In genomic region chr2:130167861-130168260, GRCm38 (mm10) we compare ENCODE assay signal across 10 mouse cellular contexts. TPM values are rescaled to one million over a fixed set of nuclear protein-coding genes. Genes with fewer than 3 reads are reported as not detected.
DNase-seq lines count a peak whose midpoint lies in the region; ATAC-seq and TF ChIP-seq lines count a peak whose summit lies in the region.
"Had no signal": no experiment of that assay in that cellular context is flagged by ENCODE, and none has a peak within 500 bp of the region (broad histone marks: within the 10 kb centered on the region; RNA-seq: fewer than 3 reads in every experiment).

No protein-coding gene starts in this region.

- DNase-seq in hindbrain, embryonic 10.5 days (ENCODE audit: low spot score) = peak; percentile 37
- peak; percentile 51 for DNase-seq in CH12.LX (ENCODE audit: extremely low read depth)
- DNase-seq in adrenal gland, postnatal 14 days = peak; percentile 74
- peak; percentile 32 to 45 for DNase-seq in layer of hippocampus, postnatal 36 days
- peak; percentile 43 for DNase-seq in neural tube, embryonic 11.5 days (ENCODE audit: low spot score)

- H3K9ac ChIP-seq in hindbrain, embryonic 16.5 days (ENCODE audit: low read depth, low read length) = no peak overlapping the region
- H3K9ac ChIP-seq in CH12.LX (ENCODE audit: insufficient read depth, low read depth) = no peak overlapping the region
- H3K9ac ChIP-seq in neural tube, embryonic 11.5 days (ENCODE audit: low read length) = no peak overlapping the region
- H3K9ac ChIP-seq: embryonic facial prominence, embryonic 15.5 days; liver, embryonic 15.5 days had no signal

- H3K4me1 ChIP-seq in hindbrain, embryonic 10.5 days (replicated peaks) = no peaks in the 10 kb centered on the region
- peaks cover 4% of the 10 kb centered on the region; the same call in 1 of the 2 replicates for H3K4me1 ChIP-seq in hindbrain, embryonic 16.5 days (ENCODE audit: control insufficient read depth, insufficient read depth, low read depth, low read length)
- H3K4me1 ChIP-seq in CH12.LX (ENCODE audit: control insufficient read depth in 1 of 2, insufficient read depth in 2 of 2) = no peaks in the 10 kb centered on the region
- no peaks in the 10 kb centered on the region for H3K4me1 ChIP-seq in embryonic fibroblast, embryonic 13.5 days (ENCODE audit: control insufficient read depth, insufficient read depth, low read length)
- no peaks in the 10 kb centered on the region for H3K4me1 ChIP-seq in neural tube, embryonic 11.5 days (ENCODE audit: control insufficient read depth, insufficient read depth, low read length)
- H3K4me1 ChIP-seq: embryonic facial prominence, embryonic 15.5 days had no signal

- dilution Hi-C loops in CH12.LX (cut with MboI; ENCODE audit: extremely low pct_ligation_motif_present, extremely low pct_unique_long_range_greater_than_20kb, low sequenced_read_pairs) = no loop called here

- no peak overlapping the region for H3K4me2 ChIP-seq in hindbrain, embryonic 16.5 days (ENCODE audit: low read length)
- H3K4me2 ChIP-seq in CH12.LX (ENCODE audit: insufficient read depth, low read depth, poor library complexity, severe bottlenecking) = no peak overlapping the region
- no peak overlapping the region for H3K4me2 ChIP-seq in neural tube, embryonic 11.5 days (ENCODE audit: low read depth)
- H3K4me2 ChIP-seq: embryonic facial prominence, embryonic 15.5 days; liver, embryonic 15.5 days had no signal

- H3K27ac ChIP-seq in hindbrain, embryonic 10.5 days = no peak overlapping the region
- H3K27ac ChIP-seq in hindbrain, embryonic 16.5 days (ENCODE audit: low read depth, low read length) = no peak overlapping the region
- no peak overlapping the region for H3K27ac ChIP-seq in CH12.LX (ENCODE audit: insufficient read depth, low read depth)
- H3K27ac ChIP-seq in embryonic fibroblast, embryonic 13.5 days (ENCODE audit: insufficient read depth, low read length) = no peak overlapping the region
- no peak overlapping the region for H3K27ac ChIP-seq in neural tube, embryonic 11.5 days (ENCODE audit: low read depth, low read length)
- H3K27ac ChIP-seq: embryonic facial prominence, embryonic 15.5 days; liver, embryonic 15.5 days had no signal

- 56% methylated on average over 3 of the region's 3 CpGs for WGBS in hindbrain, embryonic 10.5 days
- WGBS in hindbrain, embryonic 16.5 days = 52% methylated on average over 3 of the region's 3 CpGs
- WGBS in neural tube, embryonic 11.5 days = 66% methylated on average over 3 of the region's 3 CpGs

- H3K27me3 ChIP-seq in hindbrain, embryonic 10.5 days (ENCODE audit: insufficient read depth, poor library complexity, severe bottlenecking) = no peaks in the 10 kb centered on the region
- no peaks in the 10 kb centered on the region for H3K27me3 ChIP-seq in hindbrain, embryonic 16.5 days (replicated peaks; ENCODE audit: control insufficient read depth, insufficient read depth, low read length)
- no peaks in the 10 kb centered on the region for H3K27me3 ChIP-seq in CH12.LX (replicated peaks)
- no peaks in the 10 kb centered on the region for H3K27me3 ChIP-seq in neural tube, embryonic 11.5 days (ENCODE audit: control insufficient read depth, insufficient read depth, low read length)
- H3K27me3 ChIP-seq: embryonic facial prominence, embryonic 15.5 days; liver, embryonic 15.5 days had no signal

- no peak overlapping the region for H3K4me3 ChIP-seq in hindbrain, embryonic 10.5 days
- H3K4me3 ChIP-seq in hindbrain, embryonic 16.5 days (ENCODE audit: low read length) = no peak overlapping the region
- H3K4me3 ChIP-seq in CH12.LX (replicated peaks in 1 of 3; ENCODE audit: low read depth in 2 of 3, low read length in 2 of 3, poor library complexity in 1 of 3) = no peak overlapping the region
- H3K4me3 ChIP-seq in embryonic fibroblast, embryonic 13.5 days (ENCODE audit: insufficient read depth, low read length) = no peak overlapping the region
- H3K4me3 ChIP-seq in neural tube, embryonic 11.5 days (ENCODE audit: low read depth, low read length) = no peak overlapping the region
- H3K4me3 ChIP-seq: embryonic facial prominence, embryonic 15.5 days; liver, embryonic 15.5 days had no signal

- no peak for ATAC-seq in hindbrain, embryonic 16.5 days
- no peak for ATAC-seq in neural tube, embryonic 11.5 days (ENCODE audit: insufficient read depth, low FRiP score, low TSS enrichment)
- no peak for ATAC-seq in activated CD4-positive, CD25-positive, alpha-beta regulatory T cell, adult 4 months

- TF ChIP-seq POLR2A in CH12.LX (IDR thresholded peaks at IDR 0.05; ENCODE audit: low read depth, low read length) = no peak
- TF ChIP-seq POLR2A in embryonic fibroblast, embryonic 13.5 days (IDR thresholded peaks at IDR 0.05; ENCODE audit: low read depth, low read length) = no peak

- peak; percentile 54 for TF ChIP-seq RAD21 in CH12.LX (IDR thresholded peaks at IDR 0.05; ENCODE audit: low read depth, low read length)

- H3K9me3 ChIP-seq in hindbrain, embryonic 10.5 days = no peaks in the 10 kb centered on the region
- no peaks in the 10 kb centered on the region for H3K9me3 ChIP-seq in hindbrain, embryonic 16.5 days (ENCODE audit: control insufficient read depth, low read length)
- H3K9me3 ChIP-seq in CH12.LX (replicated peaks; ENCODE audit: low read length) = no peaks in the 10 kb centered on the region
- no peaks in the 10 kb centered on the region for H3K9me3 ChIP-seq in neural tube, embryonic 11.5 days (ENCODE audit: control insufficient read depth, low read length)
- H3K9me3 ChIP-seq: embryonic facial prominence, embryonic 15.5 days; liver, embryonic 15.5 days had no signal

- no peaks in the 10 kb centered on the region for H3K79me2 ChIP-seq in CH12.LX (replicated peaks; ENCODE audit: control insufficient read depth, extremely low read depth, insufficient read depth, poor library complexity, severe bottlenecking)

- H3K36me3 ChIP-seq in hindbrain, embryonic 10.5 days = peaks cover 80% of the 10 kb centered on the region
- H3K36me3 ChIP-seq in hindbrain, embryonic 16.5 days (ENCODE audit: control insufficient read depth, insufficient read depth, low read length) = peaks cover 26% of the 10 kb centered on the region
- H3K36me3 ChIP-seq in CH12.LX (replicated peaks in 1 of 2; ENCODE audit: control insufficient read depth in 1 of 2, insufficient read depth in 1 of 2, low read length in 1 of 2) = peaks cover 37 to 78% of the 10 kb centered on the region in 2 experiments
- peaks cover 5% of the 10 kb centered on the region for H3K36me3 ChIP-seq in neural tube, embryonic 11.5 days (ENCODE audit: control insufficient read depth, insufficient read depth, low read length)

- peak; percentile 28 to 64; a peak in 3 of 4 replicates for TF ChIP-seq CTCF in CH12.LX (conservative IDR thresholded peaks at IDR 0.05 in 1 of 2, IDR thresholded peaks at IDR 0.05 in 1 of 2; ENCODE audit: low read depth in 2 of 2, low read length in 2 of 2)
- TF ChIP-seq CTCF in embryonic fibroblast, embryonic 13.5 days (IDR thresholded peaks at IDR 0.05; ENCODE audit: borderline replicate concordance, insufficient read depth, low read length) = peak; percentile 27; the same call in 1 of the 2 replicates

- TF ChIP-seq EP300 in CH12.LX (IDR thresholded peaks at IDR 0.05; ENCODE audit: low read length) = no peak

- in situ Hi-C loops in CH12.LX (cut with MboI; ENCODE audit: low pct_ligation_motif_present, low pct_unique_long_range_greater_than_20kb, low sequenced_read_pairs) = loop anchor here (25.0 kb wide), 1 partner anchor 106 kb away; no protein-coding TSS in a partner anchor

TF ChIP-seq in CH12.LX, 34 proteins besides CTCF, POLR2A, EP300 and RAD21 (continues in another document):
- no peak for TF ChIP-seq ELF1 (IDR thresholded peaks at IDR 0.05; ENCODE audit: low read depth, low read length)
- TF ChIP-seq ZC3H11A (IDR thresholded peaks at IDR 0.05; ENCODE audit: low read depth, low read length) = no peak

RNA-seq across cellular contexts. Expression of gene Snrpb, which starts 11.3 kb away (rescaled TPM):
- polyA plus RNA-seq in hindbrain, embryonic 10.5 days (2016; fragmentation: Nextera tagmentation; extraction: Ambion mirVana) = 876 and 909 TPM in 2 replicates
- 298 and 312 TPM in 2 replicates for polyA plus RNA-seq in hindbrain, embryonic 16.5 days (2015; fragmentation: Nextera tagmentation; extraction: Ambion mirVana)
- total RNA-seq in CH12.LX (2012; rRNA removed) (422 and 534 TPM in 2 replicates), CH12.LX (2014; rRNA removed) (515 and 524 TPM in 2 replicates)
- polyA plus RNA-seq in CH12.LX (2012; ENCODE audit: insufficient read length, low read depth) = 318 and 413 TPM in 2 replicates
- total RNA-seq in adrenal gland, postnatal 14 days (2021) = 182 and 196 TPM in 2 replicates
- 115 and 128 TPM in 2 replicates for polyA plus RNA-seq in embryonic fibroblast, embryonic 13.5 days (2011; ENCODE audit: insufficient read length, low read depth, missing spikeins)
- total RNA-seq in layer of hippocampus, postnatal 36 days (2021) = 100 to 1,000 TPM; 118 to 119 TPM
- 705 and 724 TPM in 2 replicates for polyA plus RNA-seq in neural tube, embryonic 11.5 days (2014; fragmentation: Nextera tagmentation; extraction: Ambion mirVana)
- polyA plus RNA-seq in activated CD4-positive, CD25-positive, alpha-beta regulatory T cell, adult 4 months (2017; shearing (Covaris generic)) = 100 to 1,000 TPM; 354 to 438 TPM

RNA-seq across cellular contexts. Expression of gene Tmc2, which starts 27.1 kb away (rescaled TPM):
- polyA plus RNA-seq in hindbrain, embryonic 10.5 days (2016; fragmentation: Nextera tagmentation; extraction: Ambion mirVana) = not detected in 2 replicates
- polyA plus RNA-seq in hindbrain, embryonic 16.5 days (2015; fragmentation: Nextera tagmentation; extraction: Ambion mirVana) = not detected in 2 replicates
- total RNA-seq in CH12.LX (2012; rRNA removed) (not detected in 2 replicates), CH12.LX (2014; rRNA removed) (not detected in 2 replicates)
- polyA plus RNA-seq in CH12.LX (2012; ENCODE audit: insufficient read length, low read depth) = not detected in 2 replicates
- not detected in 2 replicates for total RNA-seq in adrenal gland, postnatal 14 days (2021)
- not detected in 2 replicates for polyA plus RNA-seq in embryonic fibroblast, embryonic 13.5 days (2011; ENCODE audit: insufficient read length, low read depth, missing spikeins)
- total RNA-seq in layer of hippocampus, postnatal 36 days (2021) = not detected
- polyA plus RNA-seq in neural tube, embryonic 11.5 days (2014; fragmentation: Nextera tagmentation; extraction: Ambion mirVana) = not detected in 2 replicates
- under 1 TPM in 1 of 2 experiments, not detected in 1; 0.12 TPM for polyA plus RNA-seq in activated CD4-positive, CD25-positive, alpha-beta regulatory T cell, adult 4 months (2017; shearing (Covaris generic))
- polyA plus RNA-seq: embryonic facial prominence, embryonic 15.5 days had no signal

RNA-seq across cellular contexts. Expression of gene Tgm6, which starts 55.6 kb away (rescaled TPM):
- not detected in 2 replicates for polyA plus RNA-seq in hindbrain, embryonic 10.5 days (2016; fragmentation: Nextera tagmentation; extraction: Ambion mirVana)
- polyA plus RNA-seq in hindbrain, embryonic 16.5 days (2015; fragmentation: Nextera tagmentation; extraction: Ambion mirVana) = 0.10 and 0.11 TPM in 2 replicates
- not detected in 2 replicates for total RNA-seq in CH12.LX (2012; rRNA removed)
- not detected in 2 replicates for total RNA-seq in CH12.LX (2014; rRNA removed)
- polyA plus RNA-seq in CH12.LX (2012; ENCODE audit: insufficient read length, low read depth) = 0.08 and 0.09 TPM in 2 replicates
- total RNA-seq in adrenal gland, postnatal 14 days (2021) = not detected in 2 replicates
- not detected in 2 replicates for polyA plus RNA-seq in embryonic fibroblast, embryonic 13.5 days (2011; ENCODE audit: insufficient read length, low read depth, missing spikeins)
- total RNA-seq in layer of hippocampus, postnatal 36 days (2021) = under 1 TPM; 0.15 to 0.32 TPM
- not detected in 2 replicates for polyA plus RNA-seq in neural tube, embryonic 11.5 days (2014; fragmentation: Nextera tagmentation; extraction: Ambion mirVana)
- polyA plus RNA-seq in activated CD4-positive, CD25-positive, alpha-beta regulatory T cell, adult 4 months (2017; shearing (Covaris generic)) = not detected
- polyA plus RNA-seq: liver, embryonic 15.5 days had no signal
